8 mouse cellular contexts compared by ENCODE assay signal in the genomic region with DNA sequence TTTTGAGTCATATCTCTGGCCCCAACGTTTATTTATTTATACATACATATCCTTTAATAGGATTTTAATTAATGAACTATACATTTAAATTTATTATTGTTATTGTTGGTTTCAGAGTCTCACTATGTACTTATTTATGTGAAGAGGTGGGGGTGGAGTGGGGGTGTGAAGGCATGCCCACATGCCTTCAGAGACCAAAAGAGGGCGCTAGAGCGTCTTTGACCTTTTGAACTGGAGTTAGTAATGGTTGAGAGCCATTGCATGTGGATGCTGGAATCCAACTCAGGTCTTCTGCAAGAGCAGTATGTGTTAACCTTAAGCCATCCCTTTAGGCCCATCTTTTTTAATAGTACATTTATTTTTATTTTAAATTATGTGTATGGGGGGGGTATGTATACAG. TPM values are rescaled to one million over a fixed set of nuclear protein-coding genes. Genes with fewer than 3 reads are reported as not detected.
DNase-seq lines count a peak whose midpoint lies in the region; TF ChIP-seq lines count a peak whose summit lies in the region.

No protein-coding gene starts in this region.

- H3K4me2 ChIP-seq in myocyte (ENCODE audit: low read depth) = peak overlapping the region; percentile 82

- H3K36me3 ChIP-seq in myocyte (ENCODE audit: control insufficient read depth, insufficient read depth) = peaks cover 5% of the 10 kb centered on the region

- H3ac ChIP-seq in myocyte (ENCODE audit: control insufficient read depth, insufficient read length) = no peak overlapping the region

- no peaks in the 10 kb centered on the region for H3K27me3 ChIP-seq in myocyte (ENCODE audit: control insufficient read depth, insufficient read depth, insufficient read length)

- peak; percentile 35 for DNase-seq in adrenal gland, adult 2 months
- DNase-seq in adrenal gland, postnatal 4 days (ENCODE audit: low spot score in 2 of 2) = no peak
- DNase-seq in left cerebral cortex, adult 2 months (ENCODE audit: extremely low spot score in 1 of 2, low spot score in 2 of 2) = no peak
- DNase-seq in left cerebral cortex, adult 11 months (ENCODE audit: low spot score) = no peak
- DNase-seq in embryo, embryonic 9.5 days (ENCODE audit: extremely low spot score) = peak; percentile 24
- DNase-seq in yolk sac, embryonic 10.5 days (ENCODE audit: low spot score) = no peak
- no peak for DNase-seq in heart, postnatal 10 days

- H3K79me2 ChIP-seq in myocyte (ENCODE audit: control insufficient read depth, insufficient read depth) = peaks cover 29% of the 10 kb centered on the region

- TF ChIP-seq POLR2A in myocyte (IDR thresholded peaks at IDR 0.05; ENCODE audit: insufficient read length, low read depth) = no peak

- H3K27ac ChIP-seq in left cerebral cortex, adult 2 months = no peak overlapping the region

- intact Hi-C loops in left cerebral cortex, adult 2 months (cut with DNase I) = loop anchor here (5.0 to 10.0 kb wide), 3 partner anchors 38 to 749 kb away; a partner anchor contains a TSS
- intact Hi-C loops in heart, postnatal 10 days (cut with DNase I) = no loop called here

- H3K4me3 ChIP-seq in left cerebral cortex, adult 2 months = no peak overlapping the region
- no peak overlapping the region for H3K4me3 ChIP-seq in myocyte

- peak; percentile 34 for TF ChIP-seq CTCF in left cerebral cortex, adult 2 months (IDR thresholded peaks at IDR 0.05)

TF ChIP-seq in myocyte, 11 proteins besides CTCF, POLR2A, EP300 and RAD21:
- TF ChIP-seq REST (IDR thresholded peaks at IDR 0.05; ENCODE audit: insufficient read depth, insufficient read length) = no peak
- TF ChIP-seq TCF12 (IDR thresholded peaks at IDR 0.05; ENCODE audit: insufficient read depth, poor library complexity, severe bottlenecking) = no peak
- no peak for TF ChIP-seq USF1 (IDR thresholded peaks at IDR 0.05; ENCODE audit: low read depth)
- no peak for TF ChIP-seq TCF3 (IDR thresholded peaks at IDR 0.05; ENCODE audit: insufficient read length, low read depth)
- TF ChIP-seq CEBPB (IDR thresholded peaks at IDR 0.05; ENCODE audit: insufficient read depth, poor library complexity, severe bottlenecking) = no peak
- TF ChIP-seq E2F4 (IDR thresholded peaks at IDR 0.05; ENCODE audit: insufficient read depth) = no peak
- TF ChIP-seq SRF (IDR thresholded peaks at IDR 0.05; ENCODE audit: control insufficient read depth, insufficient read length, low read depth) = no peak
- no peak for TF ChIP-seq MAX (IDR thresholded peaks at IDR 0.05; ENCODE audit: low read depth)
- TF ChIP-seq POLR2AphosphoS2 (IDR thresholded peaks at IDR 0.05; ENCODE audit: insufficient read length, low read depth) = no peak
- TF ChIP-seq MYOG (IDR thresholded peaks at IDR 0.05; ENCODE audit: control insufficient read depth in 1 of 3, insufficient read depth in 1 of 3, insufficient read length in 2 of 3, low read depth in 2 of 3) = no peak
TF ChIP-seq in myocyte: peak in this region for 0.

RNA-seq across cellular contexts. Expression of a gene that starts 1.5 kb away (rescaled TPM):
- total RNA-seq in adrenal gland, adult 2 months (2021) = 10 to 100 TPM; 70.8 to 78.3 TPM
- polyA plus RNA-seq in adrenal gland, adult 2 months (2012; rRNA removed) = 26.8 and 30.8 TPM in 2 replicates
- total RNA-seq in adrenal gland, postnatal 4 days (2021) = 10 to 100 TPM; 67.4 to 76.4 TPM
- total RNA-seq in left cerebral cortex, adult 2 months (2021) = 10 to 100 TPM; 76.2 to 79.7 TPM
- 22.1 TPM for polyA plus RNA-seq in myocyte (2012; fragmentation: generic; extraction: Trizol)
- 10 to 100 TPM; 41.6 to 48.5 TPM for total RNA-seq in heart, postnatal 10 days (2021)

RNA-seq across cellular contexts. Expression of a gene that starts 17.5 kb away (rescaled TPM):
- 10 to 100 TPM; 77.9 to 95.3 TPM for total RNA-seq in adrenal gland, adult 2 months (2021)
- 52.4 and 79.9 TPM in 2 replicates for polyA plus RNA-seq in adrenal gland, adult 2 months (2012; rRNA removed)
- total RNA-seq in adrenal gland, postnatal 4 days (2021) = 10 to 100 TPM; 44.6 to 52.1 TPM
- total RNA-seq in left cerebral cortex, adult 2 months (2021) = 10 to 100 TPM; 50.6 to 54.6 TPM
- 37.3 TPM for polyA plus RNA-seq in myocyte (2012; fragmentation: generic; extraction: Trizol)
- 10 to 100 TPM; 33.5 to 35.8 TPM for total RNA-seq in heart, postnatal 10 days (2021)

RNA-seq across cellular contexts. Expression of a gene that starts 36.1 kb away (rescaled TPM):
- 10 to 100 TPM; 22.7 to 35.9 TPM for total RNA-seq in adrenal gland, adult 2 months (2021)
- polyA plus RNA-seq in adrenal gland, adult 2 months (2012; rRNA removed) = 8.7 and 9.2 TPM in 2 replicates
- 10 to 100 TPM; 22.3 to 26.7 TPM for total RNA-seq in adrenal gland, postnatal 4 days (2021)
- 10 to 100 TPM; 26.1 to 27.0 TPM for total RNA-seq in left cerebral cortex, adult 2 months (2021)
- polyA plus RNA-seq in myocyte (2012; fragmentation: generic; extraction: Trizol) = 17.1 TPM
- total RNA-seq in heart, postnatal 10 days (2021) = 10 to 100 TPM; 13.0 to 15.6 TPM

Comparison
In these comparisons a context has a peak if more than half of its experiments do, and no peak if none do; other contexts are left out.
1. DNase-seq: peak in adrenal gland, adult 2 months (single experiment) and embryo, embryonic 9.5 days (single experiment); none in adrenal gland, postnatal 4 days (0 of 2), left cerebral cortex, adult 2 months (0 of 2), left cerebral cortex, adult 11 months (single experiment), yolk sac, embryonic 10.5 days (single experiment) and heart, postnatal 10 days (0 of 2).